Mouse (Mus musculus) gastrocnemius, adult 8-10 months (tissue): ENCODE data around the gene Asgr1. TPM values are rescaled to one million over a fixed set of nuclear protein-coding genes. Genes with fewer than 3 reads are reported as not detected.
"Not testable (repeated sequence)": the region's sequence is repeated elsewhere in the genome, so short reads cannot be mapped to it uniquely, and the experiment has no call there.

Experiments
- DNase-seq, 2 experiments: peaks; one replicate each; pipeline ENCODE4 v3.0.0; 2022; ENCODE audit warnings: low spot score in 2 of 2
- total RNA-seq, 4 experiments: library from RNA; stranded (reverse); gene quantifications; 2 replicates each; pipeline ENCODE4 v1.2.4; 2022

Asgr1 gene
- total RNA-seq = not detected

GRCm38 (mm10) chr11:70053898-70054570 lies at the start of gene Asgr1:
Gene Asgr1, plus strand, starts transcription at chr11:70054085.
- DNase-seq = no peak

GRCm38 (mm10) chr11:70005521-70005920 lies 48.4 kb upstream of the Asgr1 start:
- no peak for DNase-seq

GRCm38 (mm10) chr11:70010033-70010432 lies 43.9 kb upstream of the Asgr1 start:
- DNase-seq = no peak

GRCm38 (mm10) chr11:70010548-70010947 lies 43.3 kb upstream of the Asgr1 start:
- no peak for DNase-seq

GRCm38 (mm10) chr11:70010961-70011360 lies 42.9 kb upstream of the Asgr1 start:
- no peak for DNase-seq

GRCm38 (mm10) chr11:70012931-70013330 lies 41.0 kb upstream of the Asgr1 start:
- DNase-seq = no peak

- DNase-seq = no peak
Observed at GRCm38 (mm10) chr11:70013408-70013807, 40.5 kb upstream of the Asgr1 start.

GRCm38 (mm10) chr11:70014051-70014450 lies 39.8 kb upstream of the Asgr1 start:
- no peak for DNase-seq

GRCm38 (mm10) chr11:70014880-70015558 lies 38.9 kb upstream of the Asgr1 start, which contains the start of gene Acadvl:
Gene Acadvl, minus strand, starts transcription at chr11:70015411.
- DNase-seq = peak; percentile 88 to 90

GRCm38 (mm10) chr11:70015677-70016076 lies 38.2 kb upstream of the Asgr1 start:
- DNase-seq = no peak

GRCm38 (mm10) chr11:70016177-70016576 lies 37.7 kb upstream of the Asgr1 start:
- DNase-seq = not testable (repeated sequence)

GRCm38 (mm10) chr11:70016669-70017068 lies 37.2 kb upstream of the Asgr1 start, which contains the start of gene Dlg4:
Gene Dlg4, plus strand, starts transcription at chr11:70016942.
- DNase-seq = no peak

- no peak for DNase-seq
Observed at GRCm38 (mm10) chr11:70017199-70017767, 36.6 kb upstream of the Asgr1 start.

GRCm38 (mm10) chr11:70018131-70018990 lies 35.5 kb upstream of the Asgr1 start:
- no peak for DNase-seq

GRCm38 (mm10) chr11:70019495-70020021 lies 34.3 kb upstream of the Asgr1 start:
- DNase-seq = no peak

GRCm38 (mm10) chr11:70020022-70020631 lies 33.8 kb upstream of the Asgr1 start:
- no peak for DNase-seq

GRCm38 (mm10) chr11:70020731-70021263 lies 33.1 kb upstream of the Asgr1 start:
- peak; percentile 66 to 71 for DNase-seq

GRCm38 (mm10) chr11:70021264-70022132 lies 32.4 kb upstream of the Asgr1 start:
- peak; percentile 98 for DNase-seq

GRCm38 (mm10) chr11:70023481-70024150 lies 30.3 kb upstream of the Asgr1 start:
- no peak for DNase-seq
